Mouse (Mus musculus) cortical plate, adult 2 months (tissue): ENCODE measurements around the gene Ldhal6b. TPM values are rescaled to one million over a fixed set of nuclear protein-coding genes. Genes with fewer than 3 reads are reported as not detected.
A peak's percentile ranks its signal among the peaks of the same experiment; 100 is the strongest.

Source experiments
- H3K27ac ChIP-seq: fragments of 200-500 bp; 2 replicates; pipeline ENCODE4 v1.5.1; 2012; ENCODE audit warnings: low read length, control low read depth, inconsistent platforms; ENCODE audit not compliant: insufficient read depth
- H3K4me1 ChIP-seq: fragments of 200-500 bp; 2 replicates; pipeline ENCODE4 v1.6.1; 2011; ENCODE audit warnings: low read length; ENCODE audit not compliant: control insufficient read depth, insufficient read depth
- H3K4me3 ChIP-seq: fragments of 200-500 bp; 2 replicates; pipeline ENCODE4 v1.5.1; 2011; ENCODE audit warnings: mild to moderate bottlenecking, low read length, control low read depth; ENCODE audit not compliant: insufficient read depth
- CTCF ChIP-seq: fragments of 200-500 bp; IDR thresholded peaks from 2 replicates; pipeline ENCODE4 v1.5.1; 2011; ENCODE audit warnings: mild to moderate bottlenecking, control low read depth, low read length; ENCODE audit not compliant: insufficient read depth; ENCODE audit errors: extremely low read depth
- POLR2A ChIP-seq: fragments of 200-500 bp; IDR thresholded peaks from 2 replicates; pipeline ENCODE4 v1.6.1; 2011; ENCODE audit warnings: mild to moderate bottlenecking, low read length, control low read depth; ENCODE audit not compliant: insufficient read depth; ENCODE audit errors: extremely low read depth
- polyA plus RNA-seq: library from polyadenylated mRNA; depleted of rRNA; stranded (reverse); fragments of >200 nt; gene quantifications from 2 replicates; pipeline ENCODE4 v1.2.3, GENCODE M21; 2012

Ldhal6b gene
- polyA plus RNA-seq, 1 experiment: 0.94 TPM

GRCm38 (mm10) chr17:5411205-5411604 lies 7.4 kb downstream of the Ldhal6b start:
- no peak for TF ChIP-seq CTCF
- no peak for TF ChIP-seq POLR2A
- Histone ChIP-seq H3K4me1 (no peaks in the 10 kb centered on the region), H3K27ac (no peak overlapping the region), H3K4me3 (no peak overlapping the region)

- H3K4me3 ChIP-seq: no peak overlapping the region
- H3K27ac ChIP-seq: no peak overlapping the region
- TF ChIP-seq CTCF (no peak), POLR2A (no peak)
- no peaks in the 10 kb centered on the region for H3K4me1 ChIP-seq
These were observed 8.2 kb downstream of the Ldhal6b start for GRCm38 (mm10) chr17:5410336-5410735.

GRCm38 (mm10) chr17:5407030-5407429 lies 11.5 kb downstream of the Ldhal6b start:
- no peak for TF ChIP-seq CTCF
- Histone ChIP-seq H3K4me1 (no peaks in the 10 kb centered on the region), H3K4me3 (no peak overlapping the region), H3K27ac (no peak overlapping the region)

GRCm38 (mm10) chr17:5406566-5406965 lies 12.0 kb downstream of the Ldhal6b start:
- H3K4me1 ChIP-seq: no peaks in the 10 kb centered on the region; the same call in 1 of the 2 replicates
- TF ChIP-seq POLR2A (no peak), CTCF (no peak)
- no peak overlapping the region for H3K4me3 ChIP-seq

DNA sequence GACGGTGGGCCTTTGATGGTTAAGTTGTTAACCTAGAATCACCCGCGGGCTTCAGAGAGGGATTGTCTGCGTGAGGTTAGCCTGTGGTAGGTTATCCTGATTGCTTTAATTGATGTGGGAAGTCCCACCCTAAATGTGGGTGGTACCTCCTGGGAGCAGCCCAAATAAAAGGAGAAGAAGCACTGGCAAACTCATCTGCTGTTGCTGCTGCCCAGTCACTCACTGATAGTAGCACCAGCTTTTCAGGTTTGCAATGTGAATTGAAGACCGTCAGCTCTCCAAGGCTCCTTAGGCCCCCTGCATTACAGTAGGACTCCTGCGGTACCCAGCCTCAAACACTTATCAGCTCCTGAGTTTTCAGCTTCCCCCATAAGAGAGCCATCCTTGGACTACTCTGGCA lies 14.7 kb downstream of the Ldhal6b start:
- Histone ChIP-seq H3K4me1 (peaks cover 2% of the 10 kb centered on the region; the same call in 1 of the 2 replicates), H3K27ac (no peak overlapping the region), H3K4me3 (no peak overlapping the region)
- TF ChIP-seq CTCF (no peak), POLR2A (no peak)

More at GRCm38 (mm10) chr17:5406566-5406965, 12.0 kb downstream of the Ldhal6b start:
- no peak overlapping the region for H3K27ac ChIP-seq

- no peak overlapping the region for H3K27ac ChIP-seq
- H3K4me3 ChIP-seq: no peak overlapping the region
- peaks cover 2% of the 10 kb centered on the region for H3K4me1 ChIP-seq
- TF ChIP-seq POLR2A (no peak), CTCF (peak; percentile 60)
These were observed 15.9 kb downstream of the Ldhal6b start for GRCm38 (mm10) chr17:5402624-5403023.

GRCm38 (mm10) chr17:5402069-5402468 lies 16.5 kb downstream of the Ldhal6b start:
- Histone ChIP-seq H3K27ac (no peak overlapping the region), H3K4me1 (peaks cover 3% of the 10 kb centered on the region), H3K4me3 (no peak overlapping the region)
- TF ChIP-seq CTCF (peak; percentile 59), POLR2A (no peak)

DNA sequence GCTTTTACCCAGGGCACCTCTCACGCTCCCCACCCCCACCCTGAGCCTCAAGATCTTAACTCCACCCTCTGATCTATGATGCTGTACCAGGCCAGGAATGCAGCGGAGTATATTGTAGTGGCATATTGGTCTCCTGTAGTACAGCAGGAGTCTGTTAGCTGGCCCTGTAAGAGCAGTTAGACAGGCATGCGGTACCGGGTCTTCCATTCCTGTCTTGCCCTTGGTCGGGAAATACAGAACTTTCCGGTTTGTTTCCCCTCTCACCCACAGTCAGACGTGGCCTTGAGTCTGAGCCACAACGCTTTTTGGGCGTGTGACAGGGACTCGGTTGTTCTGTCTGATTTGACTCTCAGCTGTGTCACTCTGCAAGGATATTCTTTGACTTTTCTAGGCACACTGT lies 17.3 kb downstream of the Ldhal6b start:
- H3K27ac ChIP-seq: no peak overlapping the region
- peaks cover 3% of the 10 kb centered on the region for H3K4me1 ChIP-seq

DNA sequence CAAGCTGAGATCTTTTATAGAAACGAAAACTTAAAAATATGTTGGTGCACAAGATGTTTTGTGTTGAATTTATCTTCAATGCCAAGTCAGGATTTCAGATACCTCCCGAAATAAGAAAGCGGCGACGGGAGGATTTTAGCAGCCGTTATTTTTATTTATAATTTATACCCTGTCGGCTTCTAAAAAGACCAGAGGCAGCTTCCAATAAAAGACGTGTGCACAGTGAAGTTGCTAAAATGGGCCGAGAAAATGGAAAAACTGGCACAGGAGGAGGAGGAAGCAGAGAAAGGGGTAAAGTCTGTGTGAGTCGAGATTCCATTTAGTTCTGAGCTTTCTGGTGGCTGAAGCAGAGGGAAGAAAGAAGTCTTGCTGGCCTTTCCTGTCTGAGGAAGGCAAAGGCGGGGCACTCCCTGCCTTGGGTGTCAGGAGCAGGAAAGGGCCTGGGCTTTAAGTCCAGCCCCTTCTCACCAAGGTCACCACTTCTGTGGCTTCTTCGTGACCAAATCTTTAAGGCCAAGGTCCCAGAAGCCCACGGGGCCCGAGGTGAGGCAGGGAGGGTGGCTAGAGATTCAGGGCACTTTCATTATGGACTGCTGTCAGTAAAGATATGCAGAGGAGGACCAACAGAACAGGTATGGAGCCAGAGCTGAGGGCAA lies 18.0 kb downstream of the Ldhal6b start:
- TF ChIP-seq CTCF (no peak), POLR2A (peak; percentile 63; the same call in 1 of the 2 replicates)
- H3K4me3 ChIP-seq: no peak overlapping the region
- no peak overlapping the region for H3K27ac ChIP-seq
- peaks cover 4% of the 10 kb centered on the region for H3K4me1 ChIP-seq

More for the DNA sequence above, 17.3 kb downstream of the Ldhal6b start:
- H3K4me3 ChIP-seq: no peak overlapping the region
- TF ChIP-seq POLR2A (no peak), CTCF (no peak)

DNA sequence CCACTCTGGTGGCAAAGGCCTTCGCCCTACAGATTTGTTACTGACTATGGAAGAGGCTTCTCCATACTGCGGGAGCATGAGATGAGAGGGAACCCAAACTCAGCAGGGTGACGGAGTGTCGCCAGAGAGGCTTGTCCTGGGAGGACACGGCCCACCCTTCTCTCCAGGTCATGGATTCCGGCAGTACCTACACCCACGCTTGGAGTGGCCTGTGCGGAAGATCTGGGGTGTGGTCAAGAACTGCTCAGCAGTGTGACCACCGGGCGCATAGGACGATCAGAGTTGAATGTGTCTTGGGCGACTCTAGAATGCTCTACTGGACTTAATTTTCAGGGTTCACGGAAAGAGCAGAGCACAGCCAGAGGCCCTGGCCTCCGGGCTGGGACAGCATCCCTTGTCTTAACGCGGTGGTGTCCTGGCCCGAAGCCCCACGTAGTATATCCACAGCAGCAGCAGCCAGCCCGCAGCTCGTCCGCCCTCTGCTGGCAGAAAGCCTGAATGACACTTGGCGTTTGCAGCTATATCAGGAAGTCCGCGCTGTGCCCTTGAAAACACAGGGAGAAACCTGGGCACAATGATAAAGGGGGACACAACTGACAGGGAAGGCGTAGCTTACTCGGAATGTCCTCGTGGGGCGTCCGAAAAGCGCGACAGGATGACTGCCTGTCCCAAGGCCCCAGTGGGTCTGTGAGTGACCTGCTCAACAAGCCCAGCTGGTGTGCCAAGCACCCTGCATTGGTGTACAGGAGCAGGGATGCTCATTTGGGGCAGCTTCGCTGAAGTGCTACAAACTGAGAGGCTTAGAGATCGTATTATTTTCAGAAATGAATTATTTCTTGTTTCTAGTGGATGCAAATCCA lies 21.2 kb downstream of the Ldhal6b start:
- no peak overlapping the region for H3K27ac ChIP-seq
- H3K4me3 ChIP-seq: no peak overlapping the region
- H3K4me1 ChIP-seq: peaks cover 4% of the 10 kb centered on the region
- TF ChIP-seq CTCF (peak; percentile 93), POLR2A (no peak)
